In genomic region chr8:65182346-65182745, GRCm38 (mm10) we compare ENCODE assay signal across 34 mouse cellular contexts. TPM values are rescaled to one million over a fixed set of nuclear protein-coding genes. Genes with fewer than 3 reads are reported as not detected.
"Had no signal": no experiment of that assay in that cellular context is flagged by ENCODE, and none has a peak within 500 bp of the region (broad histone marks: within the 10 kb centered on the region; RNA-seq: fewer than 3 reads in every experiment).

No protein-coding gene starts in this region.

- H3K4me3 ChIP-seq: heart, adult 2 months; heart, embryonic 13.5 days; heart, embryonic 15.5 days; intestine, embryonic 15.5 days; layer of hippocampus, adult 2 months; left cerebral cortex, adult 2 months; limb, embryonic 10.5 days; limb, embryonic 12.5 days had no signal

- H3K4me2 ChIP-seq: heart, embryonic 11.5 days; heart, embryonic 13.5 days; heart, embryonic 15.5 days; hindbrain, embryonic 14.5 days; intestine, embryonic 15.5 days; limb, embryonic 12.5 days; liver, embryonic 11.5 days had no signal

- H3K27me3 ChIP-seq: heart, embryonic 13.5 days; heart, embryonic 15.5 days; intestine, embryonic 15.5 days; limb, embryonic 12.5 days had no signal

- H3K4me1 ChIP-seq: heart, embryonic 13.5 days; heart, embryonic 15.5 days; intestine, embryonic 15.5 days; limb, embryonic 12.5 days had no signal

- H3K9ac ChIP-seq: heart, embryonic 13.5 days; heart, embryonic 15.5 days; hindbrain, embryonic 14.5 days; intestine, embryonic 15.5 days; limb, embryonic 12.5 days had no signal

- H3K9me3 ChIP-seq: heart, embryonic 13.5 days; heart, embryonic 15.5 days; intestine, embryonic 15.5 days; limb, embryonic 10.5 days; limb, embryonic 12.5 days had no signal

- DNase-seq: gastrocnemius, postnatal 14 days; gastrocnemius, postnatal 36 days; heart, adult 11 months; heart, adult 2 months; heart, postnatal 14 days; heart, postnatal 36 days; kidney, adult 18-20 months; kidney, adult 8-10 months; kidney, postnatal 10 days; kidney, postnatal 25 days; kidney, postnatal 4 days; liver had no signal

- H3K36me3 ChIP-seq: heart, embryonic 13.5 days; heart, embryonic 15.5 days; intestine, embryonic 15.5 days; limb, embryonic 10.5 days; limb, embryonic 12.5 days had no signal

- ATAC-seq: hindbrain, embryonic 16.5 days; inflammation-experienced regulatory T-cells, adult 6 months; intestine, embryonic 15.5 days; intestine, postnatal 0 days had no signal

- H3K27ac ChIP-seq: heart, adult 2 months; heart, embryonic 13.5 days; heart, embryonic 15.5 days; hindbrain, embryonic 14.5 days; intestine, embryonic 15.5 days; layer of hippocampus, adult 2 months; left cerebral cortex, adult 2 months; limb, embryonic 10.5 days; limb, embryonic 12.5 days had no signal

RNA-seq across cellular contexts. Expression of gene BC030870, which starts 53.0 kb away (rescaled TPM):
- total RNA-seq: gastrocnemius, adult 8-10 months; gastrocnemius, postnatal 14 days; gastrocnemius, postnatal 36 days; heart, adult 2 months; heart, postnatal 14 days; heart, postnatal 36 days; hematopoietic stem cell, adult 5-6 weeks; layer of hippocampus, adult 2 months; layer of hippocampus, postnatal 10 days; layer of hippocampus, postnatal 25 days; left cerebral cortex, adult 2 months; left cerebral cortex, postnatal 14 days; left cerebral cortex, postnatal 36 days had no signal
- polyA plus RNA-seq: gonadal fat pad, adult 2 months; heart, adult 2 months; heart, embryonic 11.5 days; heart, embryonic 15.5 days; heart, postnatal 0 days; hindbrain, embryonic 11.5 days; hindbrain, embryonic 14.5 days; hindbrain, embryonic 16.5 days; inflammation-experienced regulatory T-cells, adult 6 months; limb, embryonic 10.5 days; limb, embryonic 12.5 days; liver, embryonic 11.5 days had no signal
